Mouse (Mus musculus): ENCODE measurements around the gene Egfem1. TPM values are rescaled to one million over a fixed set of nuclear protein-coding genes. Genes with fewer than 3 reads are reported as not detected.

Gene Egfem1
- total and polyA plus RNA-seq, 2 experiments from 2014 or later, result 0.23 TPM; not detected in 1

- H3K36me3 ChIP-seq (replicated peaks; ENCODE audit: control insufficient read depth, insufficient read depth, low read length), result no peaks in the 10 kb centered on the region
- WGBS, result 57% methylated on average over 8 of the region's 8 CpGs
- H3K4me3 ChIP-seq (ENCODE audit: low read depth, low read length), result no peak overlapping the region
- H3K4me1 ChIP-seq (ENCODE audit: control insufficient read depth, insufficient read depth), result no peaks in the 10 kb centered on the region
- ATAC-seq (ENCODE audit: insufficient read depth, low read depth) (no peak), DNase-seq (ENCODE audit: low spot score) (peak; percentile 13)
- TF ChIP-seq CTCF (IDR thresholded peaks at IDR 0.05; ENCODE audit: low read depth) (peak; percentile 69), EP300 (IDR thresholded peaks at IDR 0.05; ENCODE audit: low read depth) (no peak)
- no peaks in the 10 kb centered on the region for H3K9me3 ChIP-seq (replicated peaks; ENCODE audit: control insufficient read depth, low read length)
- no peak overlapping the region for H3K9ac ChIP-seq (replicated peaks; ENCODE audit: low read depth, low read length)
- no peak overlapping the region for H3K4me2 ChIP-seq (ENCODE audit: low read depth, low read length)
- no peak overlapping the region for H3K27ac ChIP-seq (ENCODE audit: low read depth)
- H3K27me3 ChIP-seq (ENCODE audit: control insufficient read depth, insufficient read depth, low read length), result no peaks in the 10 kb centered on the region; the same call in 1 of the 2 replicates
Observed at GRCm38 (mm10) chr3:29726376-29726967, 644.6 kb downstream of the Egfem1 start.

DNA sequence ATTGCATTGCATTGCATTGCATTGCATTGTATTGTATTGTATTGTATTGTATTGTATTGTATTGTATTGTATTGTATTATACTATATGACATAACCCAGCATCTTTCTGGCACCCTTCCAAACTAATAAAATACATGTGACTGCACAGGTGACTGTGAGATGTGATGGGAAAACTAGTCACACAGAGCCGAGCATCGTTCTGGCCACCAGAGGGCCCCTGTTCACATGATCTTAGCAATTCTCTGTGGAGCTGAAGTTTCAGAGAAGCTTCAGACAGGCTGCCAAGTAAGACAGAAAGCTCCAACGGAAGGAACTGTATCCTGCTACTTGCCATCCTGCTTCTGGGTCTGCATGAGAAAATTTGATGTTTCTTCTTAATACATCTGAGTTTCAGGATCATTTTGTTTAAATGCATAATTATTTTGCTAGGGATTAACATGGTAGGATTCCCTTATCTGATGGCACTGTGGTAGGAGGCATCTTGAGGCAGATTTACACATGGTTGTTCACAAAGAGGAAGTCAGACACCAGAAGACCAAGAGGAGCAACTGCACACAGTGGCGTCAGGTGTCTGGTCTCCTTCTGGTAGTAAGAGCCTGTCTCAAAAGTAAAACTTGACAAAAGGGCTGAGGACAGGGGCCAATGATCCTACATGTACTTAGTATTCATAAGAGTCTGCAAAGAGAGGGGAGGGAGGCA lies 648.4 kb downstream of the Egfem1 start:
- Histone ChIP-seq H3K9ac (replicated peaks; ENCODE audit: low read depth, low read length) (no peak overlapping the region), H3K4me3 (ENCODE audit: low read depth, low read length) (no peak overlapping the region), H3K9me3 (replicated peaks; ENCODE audit: control insufficient read depth, low read length) (no peaks in the 10 kb centered on the region), H3K4me1 (ENCODE audit: control insufficient read depth, insufficient read depth) (no peaks in the 10 kb centered on the region), H3K36me3 (replicated peaks; ENCODE audit: control insufficient read depth, insufficient read depth, low read length) (no peaks in the 10 kb centered on the region), H3K4me2 (ENCODE audit: low read depth, low read length) (no peak overlapping the region), H3K27me3 (ENCODE audit: control insufficient read depth, insufficient read depth, low read length) (no peaks in the 10 kb centered on the region; the same call in 1 of the 2 replicates), H3K27ac (ENCODE audit: low read depth) (no peak overlapping the region)
- no peak for ATAC-seq (ENCODE audit: insufficient read depth, low read depth)
- 17% methylated on average over 4 of the region's 4 CpGs for WGBS
- TF ChIP-seq CTCF (IDR thresholded peaks at IDR 0.05; ENCODE audit: low read depth) (peak; percentile 58), EP300 (IDR thresholded peaks at IDR 0.05; ENCODE audit: low read depth) (no peak)
- DNase-seq (ENCODE audit: low spot score), result peak; percentile 16

- H3K4me2 ChIP-seq (ENCODE audit: low read depth, low read length), result no peak overlapping the region
- no peaks in the 10 kb centered on the region for H3K4me1 ChIP-seq (ENCODE audit: control insufficient read depth, insufficient read depth)
- H3K27ac ChIP-seq (ENCODE audit: low read depth), result no peak overlapping the region
- no peaks in the 10 kb centered on the region for H3K9me3 ChIP-seq (replicated peaks; ENCODE audit: control insufficient read depth, low read length)
- H3K27me3 ChIP-seq (ENCODE audit: control insufficient read depth, insufficient read depth, low read length), result no peaks in the 10 kb centered on the region; the same call in 1 of the 2 replicates
- no peak overlapping the region for H3K4me3 ChIP-seq (ENCODE audit: low read depth, low read length)
- ATAC-seq (ENCODE audit: insufficient read depth, low read depth) (no peak), DNase-seq (ENCODE audit: low spot score) (no peak)
- 72% methylated on average over 1 of the region's 1 CpGs for WGBS
- H3K9ac ChIP-seq (replicated peaks; ENCODE audit: low read depth, low read length), result no peak overlapping the region
- no peak for TF ChIP-seq EP300 (IDR thresholded peaks at IDR 0.05; ENCODE audit: low read depth)
- H3K36me3 ChIP-seq (replicated peaks; ENCODE audit: control insufficient read depth, insufficient read depth, low read length), result no peaks in the 10 kb centered on the region
Observed at GRCm38 (mm10) chr3:29731509-29731908, 649.7 kb downstream of the Egfem1 start.

DNA sequence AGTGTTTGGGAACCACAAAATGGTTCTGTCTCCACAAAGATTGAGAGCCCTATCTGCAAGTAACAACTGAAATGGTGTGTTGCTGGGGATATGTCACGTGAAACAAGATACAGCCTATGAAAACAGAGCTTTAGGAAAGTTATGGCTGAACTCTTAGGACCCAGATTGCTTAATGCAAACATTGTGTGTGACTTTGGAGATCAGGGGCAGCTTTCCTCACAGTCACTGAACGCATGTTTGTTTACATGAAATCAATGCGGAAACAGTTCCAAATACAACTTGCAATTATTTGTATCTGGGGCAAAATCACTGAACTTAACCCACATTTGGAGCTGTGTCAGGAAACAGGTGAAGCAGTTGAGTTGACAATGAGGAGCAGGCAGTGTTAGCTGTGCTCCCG lies 650.8 kb downstream of the Egfem1 start:
- H3K4me2 ChIP-seq (ENCODE audit: low read depth, low read length), result no peak overlapping the region
- ATAC-seq (ENCODE audit: insufficient read depth, low read depth) (no peak), DNase-seq (ENCODE audit: low spot score) (no peak)
- H3K9me3 ChIP-seq (replicated peaks; ENCODE audit: control insufficient read depth, low read length), result no peaks in the 10 kb centered on the region
- H3K36me3 ChIP-seq (replicated peaks; ENCODE audit: control insufficient read depth, insufficient read depth, low read length), result no peaks in the 10 kb centered on the region
- H3K27me3 ChIP-seq (ENCODE audit: control insufficient read depth, insufficient read depth, low read length), result no peaks in the 10 kb centered on the region; the same call in 1 of the 2 replicates
- no peaks in the 10 kb centered on the region for H3K4me1 ChIP-seq (ENCODE audit: control insufficient read depth, insufficient read depth)
- H3K4me3 ChIP-seq (ENCODE audit: low read depth, low read length), result no peak overlapping the region
- no peak overlapping the region for H3K27ac ChIP-seq (ENCODE audit: low read depth)
- 66% methylated on average over 4 of the region's 4 CpGs for WGBS
- no peak overlapping the region for H3K9ac ChIP-seq (replicated peaks; ENCODE audit: low read depth, low read length)
- no peak for TF ChIP-seq CTCF (IDR thresholded peaks at IDR 0.05; ENCODE audit: low read depth)
- TF ChIP-seq EP300 (IDR thresholded peaks at IDR 0.05; ENCODE audit: low read depth), result no peak

DNA sequence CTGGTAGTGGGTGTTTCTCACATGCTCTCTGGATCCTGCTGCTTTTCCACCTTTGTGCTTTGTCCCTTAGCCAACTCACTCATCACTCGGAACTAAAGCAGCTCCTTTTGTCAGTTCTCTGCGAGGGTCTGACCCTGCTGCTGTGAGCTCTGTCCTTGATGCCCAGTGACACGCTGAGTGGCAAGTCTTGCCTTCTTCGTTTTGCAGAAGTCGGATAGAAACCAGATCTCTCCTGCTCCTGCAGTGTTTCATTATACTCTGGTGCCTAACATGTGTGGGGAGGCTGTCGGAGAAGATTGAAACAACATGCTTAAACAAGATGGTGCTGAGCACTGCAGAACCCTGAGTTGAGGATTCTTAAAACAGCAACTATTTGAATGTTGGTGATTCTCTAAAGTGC lies 652.4 kb downstream of the Egfem1 start:
- TF ChIP-seq CTCF (IDR thresholded peaks at IDR 0.05; ENCODE audit: low read depth), result no peak
- no peak for TF ChIP-seq EP300 (IDR thresholded peaks at IDR 0.05; ENCODE audit: low read depth)
- H3K4me2 ChIP-seq (ENCODE audit: low read depth, low read length), result no peak overlapping the region
- no peak for DNase-seq (ENCODE audit: low spot score)
- H3K36me3 ChIP-seq (replicated peaks; ENCODE audit: control insufficient read depth, insufficient read depth, low read length), result no peaks in the 10 kb centered on the region
- no peak overlapping the region for H3K9ac ChIP-seq (replicated peaks; ENCODE audit: low read depth, low read length)
- 33% methylated on average over 6 of the region's 6 CpGs for WGBS
- H3K4me3 ChIP-seq (ENCODE audit: low read depth, low read length), result no peak overlapping the region
- H3K27ac ChIP-seq (ENCODE audit: low read depth), result no peak overlapping the region
- H3K9me3 ChIP-seq (replicated peaks; ENCODE audit: control insufficient read depth, low read length), result no peaks in the 10 kb centered on the region
- no peaks in the 10 kb centered on the region for H3K4me1 ChIP-seq (ENCODE audit: control insufficient read depth, insufficient read depth)
- no peaks in the 10 kb centered on the region for H3K27me3 ChIP-seq (ENCODE audit: control insufficient read depth, insufficient read depth, low read length)
- ATAC-seq (ENCODE audit: insufficient read depth, low read depth), result no peak
